Mouse (Mus musculus): ENCODE measurements around the gene Zfp810.
"Not testable (repeated sequence)": the region's sequence is repeated elsewhere in the genome, so short reads cannot be mapped to it uniquely, and the experiment has no call there.

Zfp810 gene

GRCm38 (mm10) chr9:22307156-22307919 lies at the start of gene Zfp810:
Gene Zfp810, minus strand, starts transcription at chr9:22307648.
- in situ Hi-C loops (cut with MseI, MboI): no loop called here

GRCm38 (mm10) chr9:22355919-22356318 lies 48.5 kb upstream of the Zfp810 start:
- in situ Hi-C loops (cut with MseI, MboI): no loop called here

- in situ Hi-C loops (cut with MseI, MboI): no loop called here
These were observed 46.5 kb upstream of the Zfp810 start for GRCm38 (mm10) chr9:22353901-22354300.

GRCm38 (mm10) chr9:22353465-22353864 lies 46.0 kb upstream of the Zfp810 start:
- in situ Hi-C loops (cut with MseI, MboI): no loop called here

- in situ Hi-C loops (cut with MseI, MboI): no loop called here
These were observed 32.9 kb upstream of the Zfp810 start for GRCm38 (mm10) chr9:22340331-22340730.

GRCm38 (mm10) chr9:22337217-22337616 lies 29.8 kb upstream of the Zfp810 start:
- in situ Hi-C loops (cut with MseI, MboI): no loop called here

GRCm38 (mm10) chr9:22327475-22328387 lies 20.3 kb upstream of the Zfp810 start:
- in situ Hi-C loops (cut with MseI, MboI): no loop called here

- in situ Hi-C loops (cut with MseI, MboI): no loop called here
These were observed 19.6 kb upstream of the Zfp810 start for GRCm38 (mm10) chr9:22327099-22327474.

- in situ Hi-C loops (cut with MseI, MboI): no loop called here
These were observed 17.1 kb upstream of the Zfp810 start for GRCm38 (mm10) chr9:22324579-22324978.

GRCm38 (mm10) chr9:22322381-22323211 lies 15.1 kb upstream of the Zfp810 start:
- in situ Hi-C loops (cut with MseI, MboI): no loop called here

GRCm38 (mm10) chr9:22319109-22319508 lies 11.7 kb upstream of the Zfp810 start:
- in situ Hi-C loops (cut with MseI, MboI): no loop called here

- in situ Hi-C loops (cut with MseI, MboI): not testable (repeated sequence)
These were observed 8.6 kb upstream of the Zfp810 start for GRCm38 (mm10) chr9:22316047-22316446.

GRCm38 (mm10) chr9:22314066-22314465 lies 6.6 kb upstream of the Zfp810 start:
- in situ Hi-C loops (cut with MseI, MboI): no loop called here

- in situ Hi-C loops (cut with MseI, MboI): no loop called here
These were observed 5.8 kb upstream of the Zfp810 start for GRCm38 (mm10) chr9:22313218-22313617.

- in situ Hi-C loops (cut with MseI, MboI): no loop called here
These were observed 2.2 kb upstream of the Zfp810 start for GRCm38 (mm10) chr9:22309651-22310050.

GRCm38 (mm10) chr9:22307920-22308262 lies 443 bp upstream of the Zfp810 start:
- in situ Hi-C loops (cut with MseI, MboI): not testable (repeated sequence)

GRCm38 (mm10) chr9:22306726-22307125 lies 722 bp downstream of the Zfp810 start:
- in situ Hi-C loops (cut with MseI, MboI): no loop called here

- in situ Hi-C loops (cut with MseI, MboI): no loop called here
These were observed 5.2 kb downstream of the Zfp810 start for GRCm38 (mm10) chr9:22302199-22302598.

GRCm38 (mm10) chr9:22278733-22279132 lies 28.7 kb downstream of the Zfp810 start:
- in situ Hi-C loops (cut with MseI, MboI): no loop called here

GRCm38 (mm10) chr9:22268886-22269285 lies 38.6 kb downstream of the Zfp810 start:
- in situ Hi-C loops (cut with MseI, MboI): no loop called here

- in situ Hi-C loops (cut with MseI, MboI): no loop called here
These were observed 44.8 kb downstream of the Zfp810 start for GRCm38 (mm10) chr9:22262611-22263010.

- in situ Hi-C loops (cut with MseI, MboI): no loop called here
These were observed 45.9 kb downstream of the Zfp810 start for GRCm38 (mm10) chr9:22261594-22261993.
